Mouse (Mus musculus): ENCODE data around the gene Thyn1. TPM values are rescaled to one million over a fixed set of nuclear protein-coding genes. Genes with fewer than 3 reads are reported as not detected.

Thyn1 gene
- polyA plus RNA-seq, 1 experiment from 2014 or later, result 111 TPM

GRCm38 (mm10) chr9:26997062-26997461 lies 2.4 kb upstream of the Thyn1 start:
- H3K36me3 ChIP-seq (ENCODE audit: control insufficient read depth, insufficient read depth, low read length), result no peaks in the 10 kb centered on the region

GRCm38 (mm10) chr9:26997501-26997900 lies 2.0 kb upstream of the Thyn1 start:
- no peak overlapping the region for H3K27ac ChIP-seq (ENCODE audit: low read depth, low read length)
- H3K4me1 ChIP-seq (ENCODE audit: control insufficient read depth, insufficient read depth, low read length), result peaks cover 9% of the 10 kb centered on the region
- no peaks in the 10 kb centered on the region for H3K27me3 ChIP-seq (ENCODE audit: control insufficient read depth, insufficient read depth, low read length)
- no peak overlapping the region for H3K9ac ChIP-seq (ENCODE audit: low read depth, low read length)
- H3K4me2 ChIP-seq, result no peak overlapping the region
- no peaks in the 10 kb centered on the region for H3K36me3 ChIP-seq (ENCODE audit: control insufficient read depth, insufficient read depth, low read length)
- no peak for ATAC-seq (replicated peaks; ENCODE audit: insufficient number of reproducible peaks, low FRiP score, low TSS enrichment)
- no peaks in the 10 kb centered on the region for H3K9me3 ChIP-seq (replicated peaks; ENCODE audit: control insufficient read depth, low read length)
- 80% methylated on average over 2 of the region's 2 CpGs for WGBS (ENCODE audit: insufficient replicate concordance)
- no peak overlapping the region for H3K4me3 ChIP-seq (ENCODE audit: low read depth, low read length)

More at GRCm38 (mm10) chr9:26997062-26997461, 2.4 kb upstream of the Thyn1 start:
- Histone ChIP-seq H3K9ac (ENCODE audit: low read depth, low read length) (no peak overlapping the region), H3K27me3 (ENCODE audit: control insufficient read depth, insufficient read depth, low read length) (no peaks in the 10 kb centered on the region), H3K4me3 (ENCODE audit: low read depth, low read length) (no peak overlapping the region), H3K9me3 (replicated peaks; ENCODE audit: control insufficient read depth, low read length) (no peaks in the 10 kb centered on the region), H3K4me1 (ENCODE audit: control insufficient read depth, insufficient read depth, low read length) (peaks cover 9% of the 10 kb centered on the region), H3K4me2 (no peak overlapping the region), H3K27ac (ENCODE audit: low read depth, low read length) (no peak overlapping the region)
- WGBS (ENCODE audit: insufficient replicate concordance), result 87% methylated on average over 3 of the region's 3 CpGs
- ATAC-seq (replicated peaks; ENCODE audit: insufficient number of reproducible peaks, low FRiP score, low TSS enrichment), result no peak

- peaks cover 3% of the 10 kb centered on the region; the same call in 1 of the 2 replicates for H3K36me3 ChIP-seq (ENCODE audit: control insufficient read depth, insufficient read depth, low read length)
- H3K27me3 ChIP-seq (ENCODE audit: control insufficient read depth, insufficient read depth, low read length), result no peaks in the 10 kb centered on the region
- peak overlapping the region; percentile 84 for H3K4me3 ChIP-seq (ENCODE audit: low read depth, low read length)
- peak overlapping the region; percentile 91 for H3K9ac ChIP-seq (ENCODE audit: low read depth, low read length)
- WGBS (ENCODE audit: insufficient replicate concordance), result 4% methylated on average over 29 of the region's 29 CpGs
- no peaks in the 10 kb centered on the region for H3K9me3 ChIP-seq (replicated peaks; ENCODE audit: control insufficient read depth, low read length)
- peak overlapping the region; percentile 91 for H3K4me2 ChIP-seq
- H3K4me1 ChIP-seq (ENCODE audit: control insufficient read depth, insufficient read depth, low read length), result peaks cover 9% of the 10 kb centered on the region
- peak overlapping the region; percentile 7 for H3K27ac ChIP-seq (ENCODE audit: low read depth, low read length)
- peak; percentile 40 for ATAC-seq (replicated peaks; ENCODE audit: insufficient number of reproducible peaks, low FRiP score, low TSS enrichment)
Measured at GRCm38 (mm10) chr9:26998669-26999460, 645 bp upstream of the Thyn1 start.

GRCm38 (mm10) chr9:27005231-27005630 lies 5.7 kb downstream of the Thyn1 start:
- Histone ChIP-seq H3K9ac (ENCODE audit: low read depth, low read length) (no peak overlapping the region), H3K9me3 (replicated peaks; ENCODE audit: control insufficient read depth, low read length) (no peaks in the 10 kb centered on the region), H3K27me3 (ENCODE audit: control insufficient read depth, insufficient read depth, low read length) (no peaks in the 10 kb centered on the region), H3K4me1 (ENCODE audit: control insufficient read depth, insufficient read depth, low read length) (peaks cover 9% of the 10 kb centered on the region), H3K36me3 (ENCODE audit: control insufficient read depth, insufficient read depth, low read length) (peaks cover 20% of the 10 kb centered on the region), H3K4me3 (ENCODE audit: low read depth, low read length) (no peak overlapping the region), H3K4me2 (no peak overlapping the region), H3K27ac (ENCODE audit: low read depth, low read length) (no peak overlapping the region)
- 91% methylated on average over 3 of the region's 3 CpGs for WGBS (ENCODE audit: insufficient replicate concordance)
- ATAC-seq (replicated peaks; ENCODE audit: insufficient number of reproducible peaks, low FRiP score, low TSS enrichment), result no peak

- Histone ChIP-seq H3K27ac (ENCODE audit: low read depth, low read length) (no peak overlapping the region), H3K9ac (ENCODE audit: low read depth, low read length) (no peak overlapping the region), H3K27me3 (ENCODE audit: control insufficient read depth, insufficient read depth, low read length) (no peaks in the 10 kb centered on the region), H3K9me3 (replicated peaks; ENCODE audit: control insufficient read depth, low read length) (no peaks in the 10 kb centered on the region), H3K36me3 (ENCODE audit: control insufficient read depth, insufficient read depth, low read length) (peaks cover 25% of the 10 kb centered on the region), H3K4me3 (ENCODE audit: low read depth, low read length) (no peak overlapping the region), H3K4me2 (no peak overlapping the region), H3K4me1 (ENCODE audit: control insufficient read depth, insufficient read depth, low read length) (peaks cover 2% of the 10 kb centered on the region)
- ATAC-seq (replicated peaks; ENCODE audit: insufficient number of reproducible peaks, low FRiP score, low TSS enrichment), result no peak
- 88% methylated on average over 1 of the region's 1 CpGs for WGBS (ENCODE audit: insufficient replicate concordance)
Measured at GRCm38 (mm10) chr9:27005933-27006332, 6.4 kb downstream of the Thyn1 start.

- Histone ChIP-seq H3K27ac (ENCODE audit: low read depth, low read length) (no peak overlapping the region), H3K27me3 (ENCODE audit: control insufficient read depth, insufficient read depth, low read length) (no peaks in the 10 kb centered on the region), H3K36me3 (ENCODE audit: control insufficient read depth, insufficient read depth, low read length) (peaks cover 25% of the 10 kb centered on the region), H3K4me3 (ENCODE audit: low read depth, low read length) (no peak overlapping the region), H3K9me3 (replicated peaks; ENCODE audit: control insufficient read depth, low read length) (no peaks in the 10 kb centered on the region), H3K4me2 (no peak overlapping the region), H3K4me1 (ENCODE audit: control insufficient read depth, insufficient read depth, low read length) (no peaks in the 10 kb centered on the region), H3K9ac (ENCODE audit: low read depth, low read length) (no peak overlapping the region)
- WGBS (ENCODE audit: insufficient replicate concordance), result 85% methylated on average over 5 of the region's 5 CpGs
- no peak for ATAC-seq (replicated peaks; ENCODE audit: insufficient number of reproducible peaks, low FRiP score, low TSS enrichment)
Measured at GRCm38 (mm10) chr9:27006866-27007265, 7.4 kb downstream of the Thyn1 start.

GRCm38 (mm10) chr9:27009231-27009630 lies 9.7 kb downstream of the Thyn1 start:
- no peak for ATAC-seq (replicated peaks; ENCODE audit: insufficient number of reproducible peaks, low FRiP score, low TSS enrichment)
- H3K27me3 ChIP-seq (ENCODE audit: control insufficient read depth, insufficient read depth, low read length), result no peaks in the 10 kb centered on the region
- peaks cover 29% of the 10 kb centered on the region for H3K36me3 ChIP-seq (ENCODE audit: control insufficient read depth, insufficient read depth, low read length)
- H3K27ac ChIP-seq (ENCODE audit: low read depth, low read length), result no peak overlapping the region
- H3K9me3 ChIP-seq (replicated peaks; ENCODE audit: control insufficient read depth, low read length), result no peaks in the 10 kb centered on the region
- no peak overlapping the region for H3K4me2 ChIP-seq
- no peak overlapping the region for H3K4me3 ChIP-seq (ENCODE audit: low read depth, low read length)
- WGBS (ENCODE audit: insufficient replicate concordance), result 75% methylated on average over 5 of the region's 5 CpGs
- no peak overlapping the region for H3K9ac ChIP-seq (ENCODE audit: low read depth, low read length)
- H3K4me1 ChIP-seq (ENCODE audit: control insufficient read depth, insufficient read depth, low read length), result no peaks in the 10 kb centered on the region

GRCm38 (mm10) chr9:27011572-27011971 lies 12.1 kb downstream of the Thyn1 start:
- Histone ChIP-seq H3K9me3 (replicated peaks; ENCODE audit: control insufficient read depth, low read length) (no peaks in the 10 kb centered on the region), H3K9ac (ENCODE audit: low read depth, low read length) (no peak overlapping the region), H3K4me2 (no peak overlapping the region), H3K4me1 (ENCODE audit: control insufficient read depth, insufficient read depth, low read length) (no peaks in the 10 kb centered on the region), H3K27ac (ENCODE audit: low read depth, low read length) (no peak overlapping the region), H3K36me3 (ENCODE audit: control insufficient read depth, insufficient read depth, low read length) (peaks cover 32% of the 10 kb centered on the region), H3K27me3 (ENCODE audit: control insufficient read depth, insufficient read depth, low read length) (no peaks in the 10 kb centered on the region), H3K4me3 (ENCODE audit: low read depth, low read length) (no peak overlapping the region)
- no peak for ATAC-seq (replicated peaks; ENCODE audit: insufficient number of reproducible peaks, low FRiP score, low TSS enrichment)
- 94% methylated on average over 4 of the region's 4 CpGs for whole genome bisulfite sequencing (ENCODE audit: insufficient replicate concordance)

- Histone ChIP-seq H3K9me3 (replicated peaks; ENCODE audit: control insufficient read depth, low read length) (no peaks in the 10 kb centered on the region), H3K4me2 (no peak overlapping the region), H3K27ac (ENCODE audit: low read depth, low read length) (no peak overlapping the region), H3K27me3 (ENCODE audit: control insufficient read depth, insufficient read depth, low read length) (no peaks in the 10 kb centered on the region), H3K36me3 (ENCODE audit: control insufficient read depth, insufficient read depth, low read length) (peaks cover 10% of the 10 kb centered on the region; the same call in 1 of the 2 replicates), H3K9ac (ENCODE audit: low read depth, low read length) (no peak overlapping the region), H3K4me3 (ENCODE audit: low read depth, low read length) (no peak overlapping the region), H3K4me1 (ENCODE audit: control insufficient read depth, insufficient read depth, low read length) (no peaks in the 10 kb centered on the region)
- WGBS (ENCODE audit: insufficient replicate concordance), result 92% methylated on average over 10 of the region's 10 CpGs
- ATAC-seq (replicated peaks; ENCODE audit: insufficient number of reproducible peaks, low FRiP score, low TSS enrichment), result no peak
Measured at GRCm38 (mm10) chr9:27018961-27019360, 19.5 kb downstream of the Thyn1 start.

Data from heart, embryonic 11.5 days (tissue).